Comparison of ENCODE assay signal across 14 mouse cellular contexts in genomic region chr8:13503936-13504606, GRCm38 (mm10). TPM values are rescaled to one million over a fixed set of nuclear protein-coding genes. Genes with fewer than 3 reads are reported as not detected.
A peak's percentile ranks its signal among the peaks of the same experiment; 100 is the strongest.
DNase-seq lines count a peak whose midpoint lies in the region; ATAC-seq lines count a peak whose summit lies in the region.
"Had no signal": no experiment of that assay in that cellular context is flagged by ENCODE, and none has a peak within 500 bp of the region (broad histone marks: within the 10 kb centered on the region; RNA-seq: fewer than 3 reads in every experiment).

No protein-coding gene starts in this region.

- no peak overlapping the region for H3K4me2 ChIP-seq in heart, embryonic 12.5 days

- no peak for ATAC-seq in heart, embryonic 12.5 days (ENCODE audit: insufficient number of reproducible peaks, low FRiP score)
- ATAC-seq in common myeloid progenitor, adult 5-6 weeks (replicated peaks; ENCODE audit: low read depth, poor library complexity, severe bottlenecking): peak; percentile 66
- ATAC-seq in inflammation-experienced regulatory T-cells, adult 6 months: no peak
- no peak for ATAC-seq in erythroid progenitor cell, adult 5-6 weeks (replicated peaks; ENCODE audit: low FRiP score, poor library complexity, severe bottlenecking)

- no peak overlapping the region for H3K27ac ChIP-seq in heart, embryonic 12.5 days (ENCODE audit: poor library complexity, severe bottlenecking)

- DNase-seq in heart, adult 18-20 months: peak; percentile 42 to 68
- peak; percentile 57 for DNase-seq in ovary, adult 18-20 months (ENCODE audit: low spot score)
- no peak for DNase-seq in ovary, postnatal 14 days (ENCODE audit: low spot score)
- no peak for DNase-seq in left cerebral cortex, adult 18-20 months (ENCODE audit: low spot score in 2 of 2)
- DNase-seq: cerebellum, adult 9-11 months; kidney, postnatal 25 days; left cerebral cortex, postnatal 4 days; lung, adult 2 months had no signal

- peaks cover 29% of the 10 kb centered on the region for H3K27me3 ChIP-seq in heart, embryonic 12.5 days (replicated peaks)

- peaks cover 7% of the 10 kb centered on the region; the same call in 1 of the 2 replicates for H3K9me3 ChIP-seq in heart, embryonic 12.5 days (replicated peaks)

- peaks cover 13% of the 10 kb centered on the region; the same call in 1 of the 2 replicates for H3K4me1 ChIP-seq in heart, embryonic 12.5 days (replicated peaks)

- H3K36me3 ChIP-seq in heart, embryonic 12.5 days: no peaks in the 10 kb centered on the region

- no peak overlapping the region for H3K4me3 ChIP-seq in heart, embryonic 12.5 days

- WGBS in heart, embryonic 12.5 days: 75% methylated on average over 8 of the region's 8 CpGs

- no peak overlapping the region for H3K9ac ChIP-seq in heart, embryonic 12.5 days

RNA-seq across cellular contexts. Expression of gene Gas6, which starts 9.8 kb away (rescaled TPM):
- 100 to 1,000 TPM; 115 to 123 TPM for total RNA-seq in heart, adult 18-20 months (2021)
- polyA plus RNA-seq in heart, embryonic 12.5 days (2016; fragmentation: Nextera tagmentation; extraction: Ambion mirVana): 57.1 and 60.7 TPM in 2 replicates
- total RNA-seq in common myeloid progenitor, adult 5-6 weeks (2017): 0.32 and 0.39 TPM in 2 replicates
- polyA plus RNA-seq in inflammation-experienced regulatory T-cells, adult 6 months (2017; shearing (Covaris generic)): not detected
- total RNA-seq in left cerebral cortex, adult 18-20 months (2021): 100 to 1,000 TPM in 1 of 2 experiments, 10 to 100 TPM in 1; 95.8 to 103 TPM
- total RNA-seq in erythroid progenitor cell, adult 5-6 weeks (2015; ENCODE audit: low replicate concordance): 2.1 TPM in 1 of 2 replicates, not detected in the other
- 3.0 and 3.9 TPM in 2 replicates for total RNA-seq in erythroid progenitor cell, adult 5-6 weeks (2017; ENCODE audit: low replicate concordance)

RNA-seq across cellular contexts. Expression of gene 1700029H14Rik, which starts 58.2 kb away (rescaled TPM):
- total RNA-seq in heart, adult 18-20 months (2021): not detected
- not detected in 2 replicates for polyA plus RNA-seq in heart, embryonic 12.5 days (2016; fragmentation: Nextera tagmentation; extraction: Ambion mirVana)
- total RNA-seq in common myeloid progenitor, adult 5-6 weeks (2017): not detected in 2 replicates
- not detected for polyA plus RNA-seq in inflammation-experienced regulatory T-cells, adult 6 months (2017; shearing (Covaris generic))
- total RNA-seq in left cerebral cortex, adult 18-20 months (2021): not detected
- total RNA-seq in erythroid progenitor cell, adult 5-6 weeks (2015; ENCODE audit: low replicate concordance): not detected in 2 replicates
- total RNA-seq in erythroid progenitor cell, adult 5-6 weeks (2017; ENCODE audit: low replicate concordance): not detected in 2 replicates
- total RNA-seq: heart, postnatal 36 days; left cerebral cortex, postnatal 4 days had no signal
- polyA plus RNA-seq: embryonic facial prominence, embryonic 14.5 days had no signal

Comparison
In these comparisons a context has a peak if more than half of its experiments do, and no peak if none do; other contexts are left out.
1. DNase-seq: peak in heart, adult 18-20 months (2 of 2) and ovary, adult 18-20 months (single experiment); none in ovary, postnatal 14 days (single experiment) and left cerebral cortex, adult 18-20 months (0 of 2).
2. RNA of gene Gas6, which starts 9.8 kb away (total RNA-seq): 115 to 123 TPM in heart, adult 18-20 months and 95.8 to 103 TPM in left cerebral cortex, adult 18-20 months; 2.1 to 3.9 TPM in erythroid progenitor cell, adult 5-6 weeks and 0.32 to 0.39 TPM in common myeloid progenitor, adult 5-6 weeks; every median in the first group is over 10 times any median in the second.